Mouse (Mus musculus): ENCODE measurements around the gene C1ql1. TPM values are rescaled to one million over a fixed set of nuclear protein-coding genes. Genes with fewer than 3 reads are reported as not detected.
A peak's percentile ranks its signal among the peaks of the same experiment; 100 is the strongest.

C1ql1 gene
- total and polyA plus RNA-seq, 2 experiments, result not detected

GRCm38 (mm10) chr11:102911376-102911775 is 35.1 kb downstream of the C1ql1 start:
- Histone ChIP-seq H3K9ac (ENCODE audit: low read depth, low read length) (no peak overlapping the region), H3K27me3 (ENCODE audit: control insufficient read depth, insufficient read depth, low read length) (no peaks in the 10 kb centered on the region), H3K4me1 (ENCODE audit: control insufficient read depth, insufficient read depth, low read length) (no peaks in the 10 kb centered on the region), H3K79me2 (ENCODE audit: control insufficient read depth, insufficient read depth, low read length) (no peaks in the 10 kb centered on the region), H3K4me3 (ENCODE audit: insufficient read depth, low read depth, low read length) (no peak overlapping the region), H3K27ac (replicated peaks; ENCODE audit: insufficient read depth, low read depth, low read length) (no peak overlapping the region), H3K36me3 (ENCODE audit: control insufficient read depth, insufficient read depth, low read length) (no peaks in the 10 kb centered on the region)
- TF ChIP-seq POLR2A (IDR thresholded peaks at IDR 0.05; ENCODE audit: extremely low read depth, insufficient read depth, low read length) (no peak), CTCF (IDR thresholded peaks at IDR 0.05; ENCODE audit: low read depth, low read length) (no peak)
- 91% methylated on average over 7 of the region's 7 CpGs for WGBS
- no peak for DNase-seq (ENCODE audit: extremely low read depth, low read depth, low spot score)

- no peak for DNase-seq (ENCODE audit: extremely low read depth, low read depth, low spot score)
- H3K79me2 ChIP-seq (ENCODE audit: control insufficient read depth, insufficient read depth, low read length), result no peaks in the 10 kb centered on the region
- H3K4me3 ChIP-seq (ENCODE audit: insufficient read depth, low read depth, low read length), result no peak overlapping the region
- no peaks in the 10 kb centered on the region for H3K27me3 ChIP-seq (ENCODE audit: control insufficient read depth, insufficient read depth, low read length)
- H3K9ac ChIP-seq (ENCODE audit: low read depth, low read length), result no peak overlapping the region
- H3K4me1 ChIP-seq (ENCODE audit: control insufficient read depth, insufficient read depth, low read length), result no peaks in the 10 kb centered on the region
- TF ChIP-seq POLR2A (IDR thresholded peaks at IDR 0.05; ENCODE audit: extremely low read depth, insufficient read depth, low read length), result no peak
- TF ChIP-seq CTCF (IDR thresholded peaks at IDR 0.05; ENCODE audit: low read depth, low read length), result no peak
- no peaks in the 10 kb centered on the region for H3K36me3 ChIP-seq (ENCODE audit: control insufficient read depth, insufficient read depth, low read length)
- H3K27ac ChIP-seq (replicated peaks; ENCODE audit: insufficient read depth, low read depth, low read length), result no peak overlapping the region
- 87% methylated on average over 7 of the region's 7 CpGs for WGBS
Measured at GRCm38 (mm10) chr11:102903654-102904053, 42.8 kb downstream of the C1ql1 start.

GRCm38 (mm10) chr11:102902107-102902506 is 44.4 kb downstream of the C1ql1 start:
- no peak overlapping the region for H3K4me3 ChIP-seq (ENCODE audit: insufficient read depth, low read depth, low read length)
- no peak overlapping the region for H3K9ac ChIP-seq (ENCODE audit: low read depth, low read length)

GRCm38 (mm10) chr11:102901199-102901598 is 45.3 kb downstream of the C1ql1 start:
- Histone ChIP-seq H3K4me1 (ENCODE audit: control insufficient read depth, insufficient read depth, low read length) (no peaks in the 10 kb centered on the region), H3K36me3 (ENCODE audit: control insufficient read depth, insufficient read depth, low read length) (no peaks in the 10 kb centered on the region), H3K27me3 (ENCODE audit: control insufficient read depth, insufficient read depth, low read length) (no peaks in the 10 kb centered on the region), H3K9ac (ENCODE audit: low read depth, low read length) (no peak overlapping the region), H3K79me2 (ENCODE audit: control insufficient read depth, insufficient read depth, low read length) (no peaks in the 10 kb centered on the region), H3K4me3 (ENCODE audit: insufficient read depth, low read depth, low read length) (no peak overlapping the region), H3K27ac (replicated peaks; ENCODE audit: insufficient read depth, low read depth, low read length) (no peak overlapping the region)
- 55% methylated on average over 4 of the region's 4 CpGs for WGBS
- no peak for DNase-seq (ENCODE audit: extremely low read depth, low read depth, low spot score)
- TF ChIP-seq POLR2A (IDR thresholded peaks at IDR 0.05; ENCODE audit: extremely low read depth, insufficient read depth, low read length), result no peak
- no peak for TF ChIP-seq CTCF (IDR thresholded peaks at IDR 0.05; ENCODE audit: low read depth, low read length)

More at GRCm38 (mm10) chr11:102902107-102902506, 44.4 kb downstream of the C1ql1 start:
- 92% methylated on average over 5 of the region's 5 CpGs for WGBS
- Histone ChIP-seq H3K27ac (replicated peaks; ENCODE audit: insufficient read depth, low read depth, low read length) (no peak overlapping the region), H3K79me2 (ENCODE audit: control insufficient read depth, insufficient read depth, low read length) (no peaks in the 10 kb centered on the region), H3K4me1 (ENCODE audit: control insufficient read depth, insufficient read depth, low read length) (no peaks in the 10 kb centered on the region), H3K27me3 (ENCODE audit: control insufficient read depth, insufficient read depth, low read length) (no peaks in the 10 kb centered on the region), H3K36me3 (ENCODE audit: control insufficient read depth, insufficient read depth, low read length) (no peaks in the 10 kb centered on the region)
- TF ChIP-seq POLR2A (IDR thresholded peaks at IDR 0.05; ENCODE audit: extremely low read depth, insufficient read depth, low read length), result no peak
- TF ChIP-seq CTCF (IDR thresholded peaks at IDR 0.05; ENCODE audit: low read depth, low read length), result no peak
- DNase-seq (ENCODE audit: extremely low read depth, low read depth, low spot score), result no peak

GRCm38 (mm10) chr11:102900763-102901162 is 45.7 kb downstream of the C1ql1 start, which contains the start of gene Gfap:
TSS of gene Gfap (minus strand) at chr11:102900912.
- H3K9ac ChIP-seq (ENCODE audit: low read depth, low read length), result no peak within 1 kb of the TSS
- WGBS, result 8% methylated on average over 7 of the region's 7 CpGs
- no peaks in the 10 kb centered on the region for H3K79me2 ChIP-seq (ENCODE audit: control insufficient read depth, insufficient read depth, low read length)
- H3K4me3 ChIP-seq (ENCODE audit: insufficient read depth, low read depth, low read length), result no peak within 1 kb of the TSS
- no peaks in the 10 kb centered on the region for H3K36me3 ChIP-seq (ENCODE audit: control insufficient read depth, insufficient read depth, low read length)
- peak; percentile 49 for DNase-seq (ENCODE audit: extremely low read depth, low read depth, low spot score)
- H3K27me3 ChIP-seq (ENCODE audit: control insufficient read depth, insufficient read depth, low read length), result no peaks in the 10 kb centered on the region
- TF ChIP-seq CTCF (IDR thresholded peaks at IDR 0.05; ENCODE audit: low read depth, low read length), result peak; percentile 93
- no peak for TF ChIP-seq POLR2A (IDR thresholded peaks at IDR 0.05; ENCODE audit: extremely low read depth, insufficient read depth, low read length)
- no peaks in the 10 kb centered on the region for H3K4me1 ChIP-seq (ENCODE audit: control insufficient read depth, insufficient read depth, low read length)
- H3K27ac ChIP-seq (replicated peaks; ENCODE audit: insufficient read depth, low read depth, low read length), result no peak within 1 kb of the TSS

GRCm38 (mm10) chr11:102898408-102898807 is 48.1 kb downstream of the C1ql1 start:
- TF ChIP-seq POLR2A (IDR thresholded peaks at IDR 0.05; ENCODE audit: extremely low read depth, insufficient read depth, low read length), result no peak
- no peak for TF ChIP-seq CTCF (IDR thresholded peaks at IDR 0.05; ENCODE audit: low read depth, low read length)
- H3K4me1 ChIP-seq (ENCODE audit: control insufficient read depth, insufficient read depth, low read length), result peaks cover 2% of the 10 kb centered on the region; the same call in 1 of the 2 replicates
- H3K9ac ChIP-seq (ENCODE audit: low read depth, low read length), result no peak overlapping the region
- no peak for DNase-seq (ENCODE audit: extremely low read depth, low read depth, low spot score)
- no peak overlapping the region for H3K4me3 ChIP-seq (ENCODE audit: insufficient read depth, low read depth, low read length)
- H3K27ac ChIP-seq (replicated peaks; ENCODE audit: insufficient read depth, low read depth, low read length), result no peak overlapping the region
- WGBS, result 82% methylated on average over 9 of the region's 9 CpGs
- H3K36me3 ChIP-seq (ENCODE audit: control insufficient read depth, insufficient read depth, low read length), result no peaks in the 10 kb centered on the region
- H3K27me3 ChIP-seq (ENCODE audit: control insufficient read depth, insufficient read depth, low read length), result no peaks in the 10 kb centered on the region
- no peaks in the 10 kb centered on the region for H3K79me2 ChIP-seq (ENCODE audit: control insufficient read depth, insufficient read depth, low read length)
